8 mouse cellular contexts compared by ENCODE assay signal in the genomic region with DNA sequence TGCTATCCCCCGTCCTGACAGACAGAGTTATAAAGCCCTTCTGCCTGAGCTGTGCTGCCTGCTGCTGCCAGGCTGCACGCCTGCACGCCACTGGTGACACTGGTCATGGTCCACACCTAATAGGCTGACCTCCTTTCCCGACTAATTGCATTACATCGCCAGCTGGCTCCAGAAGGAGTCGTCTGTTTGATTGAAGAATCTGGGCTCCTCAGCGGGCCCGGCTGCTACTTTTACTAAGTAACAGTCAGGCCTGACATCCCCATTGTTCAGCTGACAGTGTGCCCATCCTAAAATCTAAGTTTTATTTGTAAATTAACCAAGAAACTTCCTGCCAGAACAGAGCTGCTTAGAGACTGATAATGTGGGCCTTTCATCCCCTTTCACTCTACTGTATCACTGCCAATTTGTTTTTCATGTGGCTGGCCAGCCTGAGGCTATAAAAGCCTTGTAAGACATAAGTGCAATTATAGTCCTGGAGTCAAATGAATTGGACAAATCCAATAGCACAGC.
DNase-seq lines count a peak whose midpoint lies in the region; TF ChIP-seq lines count a peak whose summit lies in the region.

No protein-coding gene starts in this region.

- intact Hi-C loops in gastrocnemius, adult 2 months (cut with DNase I): no loop called here

- DNase-seq in gastrocnemius, adult 2 months: peak; percentile 22
- no peak for DNase-seq in gastrocnemius, adult 8-10 months (ENCODE audit: low spot score in 2 of 2)
- peak; percentile 88 to 90 for DNase-seq in cerebellum, postnatal 10 days
- peak; percentile 36 to 67 for DNase-seq in frontal cortex, postnatal 14 days (ENCODE audit: low spot score in 2 of 2)
- peak; percentile 63 to 70 for DNase-seq in layer of hippocampus, postnatal 10 days (ENCODE audit: low spot score in 2 of 2)
- DNase-seq in neural tube, embryonic 10.5 days (ENCODE audit: extremely low spot score, low spot score): peak; percentile 28
- DNase-seq in thymus, postnatal 25 days: no peak
- no peak for DNase-seq in spleen, adult 18-20 months

- TF ChIP-seq CTCF in gastrocnemius, adult 2 months (IDR thresholded peaks at IDR 0.05): no peak

- no peak overlapping the region for H3K27ac ChIP-seq in gastrocnemius, adult 2 months

- H3K4me3 ChIP-seq in gastrocnemius, adult 2 months: no peak overlapping the region

Comparison
In these comparisons a context has a peak if more than half of its experiments do, and no peak if none do; other contexts are left out.
1. DNase-seq: peak in gastrocnemius, adult 2 months (single experiment), cerebellum, postnatal 10 days (2 of 2), frontal cortex, postnatal 14 days (2 of 2), layer of hippocampus, postnatal 10 days (2 of 2) and neural tube, embryonic 10.5 days (single experiment); none in gastrocnemius, adult 8-10 months (0 of 2), thymus, postnatal 25 days (single experiment) and spleen, adult 18-20 months (0 of 2).